Mouse (Mus musculus): ENCODE measurements around the gene Camk2g. TPM values are rescaled to one million over a fixed set of nuclear protein-coding genes. Genes with fewer than 3 reads are reported as not detected.

The Camk2g gene
- total RNA-seq, 1 experiment: 28.7 TPM

GRCm38 (mm10) chr14:20768581-20768980 lies 25.3 kb downstream of the Camk2g start:
- no peak for DNase-seq (ENCODE audit: low read depth, low spot score)
- Histone ChIP-seq H3K9me3 (ENCODE audit: control insufficient read depth, insufficient read depth, low read depth, low read length) (no peaks in the 10 kb centered on the region), H3K36me3 (ENCODE audit: control insufficient read depth, insufficient read depth, low read length, poor library complexity, severe bottlenecking) (peaks cover 24% of the 10 kb centered on the region), H3K4me3 (ENCODE audit: insufficient read depth in 1 of 2, low read depth in 1 of 2, low read length in 2 of 2, poor library complexity in 1 of 2, severe bottlenecking in 1 of 2) (no peak overlapping the region), H3K4me1 (ENCODE audit: control insufficient read depth in 2 of 2, insufficient read depth in 2 of 2, low read length in 2 of 2, poor library complexity in 1 of 2) (peaks cover 2 to 3% of the 10 kb centered on the region in 2 experiments; a peak in 2 of 4 replicates), H3K9ac (ENCODE audit: insufficient read depth, low read depth, low read length, poor library complexity, severe bottlenecking) (no peak overlapping the region), H3K27ac (ENCODE audit: insufficient read depth, low read depth, low read length, poor library complexity, severe bottlenecking) (no peak overlapping the region)
- no peak for TF ChIP-seq CHD2 (IDR thresholded peaks at IDR 0.05; ENCODE audit: low read depth, low read length)
- no peak for TF ChIP-seq ZNF384 (IDR thresholded peaks at IDR 0.05; ENCODE audit: low read depth, low read length)
- no peak for TF ChIP-seq HCFC1 (IDR thresholded peaks at IDR 0.05; ENCODE audit: borderline replicate concordance, insufficient read depth, low read length)
- no peak for TF ChIP-seq MAFK (IDR thresholded peaks at IDR 0.05; ENCODE audit: insufficient read depth, low read depth, low read length)
- TF ChIP-seq ZC3H11A (IDR thresholded peaks at IDR 0.05; ENCODE audit: borderline replicate concordance, low read depth, low read length): no peak
- in situ Hi-C loops (cut with MboI; ENCODE audit: low sequenced_read_pairs in 2 of 2, unreplicated experiment in 2 of 2): loop anchor here in 1 of 2 experiments (10.0 kb wide), 1 partner anchor 106 kb away; no protein-coding TSS in a partner anchor

GRCm38 (mm10) chr14:20767936-20768335 lies 26.0 kb downstream of the Camk2g start:
- Histone ChIP-seq H3K9ac (ENCODE audit: insufficient read depth, low read depth, low read length, poor library complexity, severe bottlenecking) (no peak overlapping the region), H3K27ac (ENCODE audit: insufficient read depth, low read depth, low read length, poor library complexity, severe bottlenecking) (no peak overlapping the region), H3K36me3 (ENCODE audit: control insufficient read depth, insufficient read depth, low read length, poor library complexity, severe bottlenecking) (peaks cover 24% of the 10 kb centered on the region), H3K4me1 (ENCODE audit: control insufficient read depth in 2 of 2, insufficient read depth in 2 of 2, low read length in 2 of 2, poor library complexity in 1 of 2) (0 out of 4 replicates have a peak, but pooled peaks cover 0 to 3% of the 10 kb centered on the region in 2 experiments), H3K4me3 (ENCODE audit: insufficient read depth in 1 of 2, low read depth in 1 of 2, low read length in 2 of 2, poor library complexity in 1 of 2, severe bottlenecking in 1 of 2) (no peak overlapping the region), H3K9me3 (ENCODE audit: control insufficient read depth, insufficient read depth, low read depth, low read length) (no peaks in the 10 kb centered on the region)
- TF ChIP-seq ZC3H11A (IDR thresholded peaks at IDR 0.05; ENCODE audit: borderline replicate concordance, low read depth, low read length): no peak
- no peak for TF ChIP-seq MAFK (IDR thresholded peaks at IDR 0.05; ENCODE audit: insufficient read depth, low read depth, low read length)
- no peak for TF ChIP-seq ZNF384 (IDR thresholded peaks at IDR 0.05; ENCODE audit: low read depth, low read length)
- no peak for TF ChIP-seq CHD2 (IDR thresholded peaks at IDR 0.05; ENCODE audit: low read depth, low read length)
- TF ChIP-seq HCFC1 (IDR thresholded peaks at IDR 0.05; ENCODE audit: borderline replicate concordance, insufficient read depth, low read length): no peak
- DNase-seq (ENCODE audit: low read depth, low spot score): no peak
- in situ Hi-C loops (cut with MboI; ENCODE audit: low sequenced_read_pairs in 2 of 2, unreplicated experiment in 2 of 2): loop anchor here in 1 of 2 experiments (10.0 kb wide), 1 partner anchor 107 kb away; no protein-coding TSS in a partner anchor

GRCm38 (mm10) chr14:20765642-20766258 lies 28.1 kb downstream of the Camk2g start:
- no peak overlapping the region for H3K9ac ChIP-seq (ENCODE audit: insufficient read depth, low read depth, low read length, poor library complexity, severe bottlenecking)
- in situ Hi-C loops (cut with MboI; ENCODE audit: low sequenced_read_pairs in 2 of 2, unreplicated experiment in 2 of 2): loop anchor here in 1 of 2 experiments (10.0 kb wide), 1 partner anchor 109 kb away; no protein-coding TSS in a partner anchor
- no peak overlapping the region for H3K4me3 ChIP-seq (ENCODE audit: insufficient read depth in 1 of 2, low read depth in 1 of 2, low read length in 2 of 2, poor library complexity in 1 of 2, severe bottlenecking in 1 of 2)
- peak; percentile 67 for DNase-seq (ENCODE audit: low read depth, low spot score)
- TF ChIP-seq HCFC1 (IDR thresholded peaks at IDR 0.05; ENCODE audit: borderline replicate concordance, insufficient read depth, low read length) (no peak), ZC3H11A (IDR thresholded peaks at IDR 0.05; ENCODE audit: borderline replicate concordance, low read depth, low read length) (0 out of 2 replicates have a peak, but pooled peaks have one; percentile 7)
- 0 out of 4 replicates have a peak, but pooled peaks cover 0 to 3% of the 10 kb centered on the region in 2 experiments for H3K4me1 ChIP-seq (ENCODE audit: control insufficient read depth in 2 of 2, insufficient read depth in 2 of 2, low read length in 2 of 2, poor library complexity in 1 of 2)
- H3K36me3 ChIP-seq (ENCODE audit: control insufficient read depth, insufficient read depth, low read length, poor library complexity, severe bottlenecking): peaks cover 30% of the 10 kb centered on the region
- H3K9me3 ChIP-seq (ENCODE audit: control insufficient read depth, insufficient read depth, low read depth, low read length): no peaks in the 10 kb centered on the region
- H3K27ac ChIP-seq (ENCODE audit: insufficient read depth, low read depth, low read length, poor library complexity, severe bottlenecking): no peak overlapping the region

- in situ Hi-C loops (cut with MboI; ENCODE audit: low sequenced_read_pairs in 2 of 2, unreplicated experiment in 2 of 2): loop anchor here in 1 of 2 experiments (10.0 kb wide), 1 partner anchor 110 kb away; no protein-coding TSS in a partner anchor
- Histone ChIP-seq H3K4me3 (ENCODE audit: insufficient read depth in 1 of 2, low read depth in 1 of 2, low read length in 2 of 2, poor library complexity in 1 of 2, severe bottlenecking in 1 of 2) (no peak overlapping the region), H3K27ac (ENCODE audit: insufficient read depth, low read depth, low read length, poor library complexity, severe bottlenecking) (no peak overlapping the region), H3K9ac (ENCODE audit: insufficient read depth, low read depth, low read length, poor library complexity, severe bottlenecking) (no peak overlapping the region), H3K4me1 (ENCODE audit: control insufficient read depth in 2 of 2, insufficient read depth in 2 of 2, low read length in 2 of 2, poor library complexity in 1 of 2) (0 out of 4 replicates have a peak, but pooled peaks cover 0 to 3% of the 10 kb centered on the region in 2 experiments), H3K36me3 (ENCODE audit: control insufficient read depth, insufficient read depth, low read length, poor library complexity, severe bottlenecking) (peaks cover 38% of the 10 kb centered on the region), H3K9me3 (ENCODE audit: control insufficient read depth, insufficient read depth, low read depth, low read length) (no peaks in the 10 kb centered on the region)
- TF ChIP-seq HCFC1 (IDR thresholded peaks at IDR 0.05; ENCODE audit: borderline replicate concordance, insufficient read depth, low read length) (no peak), CHD2 (IDR thresholded peaks at IDR 0.05; ENCODE audit: low read depth, low read length) (no peak), ZNF384 (IDR thresholded peaks at IDR 0.05; ENCODE audit: low read depth, low read length) (no peak), ZC3H11A (IDR thresholded peaks at IDR 0.05; ENCODE audit: borderline replicate concordance, low read depth, low read length) (no peak), MAFK (IDR thresholded peaks at IDR 0.05; ENCODE audit: insufficient read depth, low read depth, low read length) (no peak)
- DNase-seq (ENCODE audit: low read depth, low spot score): no peak
These were observed 28.9 kb downstream of the Camk2g start for GRCm38 (mm10) chr14:20764942-20765341.
